21 mouse cellular contexts compared by ENCODE assay signal in the genomic region with DNA sequence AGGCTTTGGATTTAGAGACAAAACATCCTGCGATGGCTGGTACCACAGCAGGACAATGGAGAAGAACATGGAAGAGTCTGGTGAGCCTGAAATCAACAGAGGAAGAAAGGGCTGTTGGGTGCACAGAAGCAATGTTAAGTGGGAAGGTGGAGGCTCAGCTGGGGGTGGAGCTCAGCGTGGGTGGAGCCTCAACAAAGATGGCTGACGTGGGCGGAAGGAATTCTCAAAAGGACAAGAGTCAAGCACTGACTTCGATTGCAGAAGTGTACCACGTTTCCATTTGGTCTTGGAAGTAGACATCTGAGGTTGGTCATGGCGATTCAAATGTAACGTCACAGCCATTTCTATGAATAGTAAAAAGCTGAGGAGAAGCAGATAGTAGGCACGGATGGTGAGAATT. TPM values are rescaled to one million over a fixed set of nuclear protein-coding genes. Genes with fewer than 3 reads are reported as not detected.
DNase-seq lines count a peak whose midpoint lies in the region; TF ChIP-seq lines count a peak whose summit lies in the region.
"Had no signal": no experiment of that assay in that cellular context is flagged by ENCODE, and none has a peak within 500 bp of the region (broad histone marks: within the 10 kb centered on the region; RNA-seq: fewer than 3 reads in every experiment).

No protein-coding gene starts in this region.

- no peak overlapping the region; the same call in 1 of the 2 replicates for H3K27ac ChIP-seq in testis, adult 2 months (ENCODE audit: control insufficient read depth, insufficient read depth, low read depth, low read length)
- H3K27ac ChIP-seq: embryonic facial prominence, embryonic 10.5 days; embryonic facial prominence, embryonic 12.5 days; forebrain, embryonic 13.5 days; forebrain, embryonic 15.5 days had no signal

- peaks cover 3% of the 10 kb centered on the region for H3K4me1 ChIP-seq in testis, adult 2 months (ENCODE audit: control insufficient read depth, insufficient read depth, low read length)

- TF ChIP-seq POLR2A in testis, adult 2 months (IDR thresholded peaks at IDR 0.05; ENCODE audit: control insufficient read depth, low read depth, low read length), result peak; percentile 29; the same call in 1 of the 2 replicates

- H3K36me3 ChIP-seq in testis, adult 2 months (ENCODE audit: control insufficient read depth, insufficient read depth, low read length), result no peaks in the 10 kb centered on the region
- H3K36me3 ChIP-seq: embryonic facial prominence, embryonic 10.5 days; embryonic facial prominence, embryonic 12.5 days; forebrain, embryonic 15.5 days; G1E had no signal

- no peaks in the 10 kb centered on the region for H3K27me3 ChIP-seq in testis, adult 2 months (ENCODE audit: control insufficient read depth, insufficient read depth, low read length)
- H3K27me3 ChIP-seq: embryonic facial prominence, embryonic 12.5 days; forebrain, embryonic 13.5 days; forebrain, embryonic 15.5 days; Patski had no signal

- TF ChIP-seq CTCF in testis, adult 2 months (IDR thresholded peaks at IDR 0.05; ENCODE audit: control insufficient read depth, insufficient read depth, insufficient replicate concordance, low read depth, low read length), result no peak

- H3K4me3 ChIP-seq in testis, adult 2 months (ENCODE audit: control insufficient read depth, low read depth, low read length), result peak overlapping the region; percentile 73
- H3K4me3 ChIP-seq: embryonic facial prominence, embryonic 10.5 days; embryonic facial prominence, embryonic 12.5 days; forebrain, embryonic 13.5 days; forebrain, embryonic 15.5 days had no signal

- DNase-seq in testis, postnatal 14 days (ENCODE audit: low spot score), result no peak
- peak; percentile 56 for DNase-seq in R1 (ENCODE audit: low read depth, low spot score)
- no peak for DNase-seq in layer of hippocampus, adult 11-12 months (ENCODE audit: low spot score)
- DNase-seq in thymus, adult 18-20 months, result no peak
- DNase-seq: adrenal gland, adult 8-10 months; adrenal gland, postnatal 14 days; adrenal gland, postnatal 36 days; cerebellum, adult 11-12 months; cerebellum, adult 2 months; cerebellum, adult 9-10 months; cerebellum, postnatal 10 days; cerebellum, postnatal 25 days; forebrain, postnatal 0 days had no signal

RNA-seq across cellular contexts. Expression of gene Dnah7a, which starts 4.5 kb away (rescaled TPM):
- polyA plus RNA-seq in testis, adult 2 months (2012; rRNA removed), result 26.2 and 26.5 TPM in 2 replicates
- polyA plus RNA-seq: C2C12, G1E had no signal
